ENCODE assay signal across 8 mouse cellular contexts in genomic region chr16:28851409-28851821, GRCm38 (mm10).
DNase-seq lines count a peak whose midpoint lies in the region; ATAC-seq lines count a peak whose summit lies in the region.

No protein-coding gene starts in this region.

- H3K4me1 ChIP-seq in midbrain, embryonic 13.5 days (replicated peaks) = peaks cover 23% of the 10 kb centered on the region
- 0 out of 2 replicates have a peak, but pooled peaks cover 8% of the 10 kb centered on the region for H3K4me1 ChIP-seq in midbrain, embryonic 10.5 days
- peaks cover 11% of the 10 kb centered on the region for H3K4me1 ChIP-seq in lung, embryonic 16.5 days (replicated peaks; ENCODE audit: control insufficient read depth, insufficient read depth, low read length)

- peaks cover 6% of the 10 kb centered on the region; the same call in 1 of the 2 replicates for H3K27me3 ChIP-seq in midbrain, embryonic 13.5 days
- H3K27me3 ChIP-seq in midbrain, embryonic 10.5 days (ENCODE audit: low read depth, poor library complexity, severe bottlenecking) = no peaks in the 10 kb centered on the region
- H3K27me3 ChIP-seq in lung, embryonic 16.5 days (ENCODE audit: control insufficient read depth, insufficient read depth, low read depth, low read length) = no peaks in the 10 kb centered on the region

- H3K9ac ChIP-seq in midbrain, embryonic 13.5 days (replicated peaks) = no peak overlapping the region
- H3K9ac ChIP-seq in lung, embryonic 16.5 days (ENCODE audit: low read length) = no peak overlapping the region

- 0 out of 2 replicates have a peak, but pooled peaks cover 4% of the 10 kb centered on the region for H3K36me3 ChIP-seq in midbrain, embryonic 13.5 days
- H3K36me3 ChIP-seq in midbrain, embryonic 10.5 days = peaks cover 15% of the 10 kb centered on the region
- H3K36me3 ChIP-seq in lung, embryonic 16.5 days (ENCODE audit: control insufficient read depth, insufficient read depth, low read length) = peaks cover 6% of the 10 kb centered on the region; the same call in 1 of the 2 replicates

- DNase-seq in adrenal gland, postnatal 10 days = peak; percentile 26
- DNase-seq in adrenal gland, postnatal 25 days = no peak
- no peak for DNase-seq in midbrain, embryonic 10.5 days (ENCODE audit: low spot score)
- no peak for DNase-seq in spleen, adult 12 weeks (ENCODE audit: low spot score)
- no peak for DNase-seq in gastrocnemius, postnatal 10 days

- no peak overlapping the region for H3K27ac ChIP-seq in midbrain, embryonic 13.5 days
- H3K27ac ChIP-seq in midbrain, embryonic 10.5 days (replicated peaks) = no peak overlapping the region
- no peak overlapping the region for H3K27ac ChIP-seq in lung, embryonic 16.5 days (ENCODE audit: low read length)

- no peak overlapping the region for H3K4me3 ChIP-seq in midbrain, embryonic 13.5 days (replicated peaks)
- no peak overlapping the region for H3K4me3 ChIP-seq in midbrain, embryonic 10.5 days
- H3K4me3 ChIP-seq in lung, embryonic 16.5 days (ENCODE audit: low read length) = peak overlapping the region; percentile 16

- peak; percentile 82 for ATAC-seq in midbrain, embryonic 13.5 days
- peak; percentile 86 for ATAC-seq in lung, embryonic 16.5 days (ENCODE audit: low read depth)
- ATAC-seq in monocyte, adult 5-6 weeks (replicated peaks; ENCODE audit: insufficient number of reproducible peaks, low FRiP score, low TSS enrichment, poor library complexity, severe bottlenecking) = no peak

- H3K9me3 ChIP-seq in midbrain, embryonic 13.5 days = no peaks in the 10 kb centered on the region
- peaks cover 9% of the 10 kb centered on the region; the same call in 1 of the 2 replicates for H3K9me3 ChIP-seq in midbrain, embryonic 10.5 days (replicated peaks)
- peaks cover 6% of the 10 kb centered on the region for H3K9me3 ChIP-seq in lung, embryonic 16.5 days (ENCODE audit: control insufficient read depth, low read length)

- 37% methylated on average over 11 of the region's 11 CpGs for WGBS in midbrain, embryonic 13.5 days
- 80% methylated on average over 11 of the region's 11 CpGs for WGBS in midbrain, embryonic 10.5 days
- WGBS in lung, embryonic 16.5 days = 30% methylated on average over 11 of the region's 11 CpGs

- H3K4me2 ChIP-seq in midbrain, embryonic 13.5 days (replicated peaks) = peak overlapping the region; percentile 2; the same call in 1 of the 2 replicates
- H3K4me2 ChIP-seq in lung, embryonic 16.5 days (ENCODE audit: low read depth, low read length) = peak overlapping the region; percentile 44
